Mouse (Mus musculus) embryonic facial prominence, embryonic 14.5 days (tissue): ENCODE results near the gene Frem2. TPM values are rescaled to one million over a fixed set of nuclear protein-coding genes. Genes with fewer than 3 reads are reported as not detected.

Experiments used
- ATAC-seq: fragments of 200-750 bp; cut with Nextera tagmentation; 2 replicates; pipeline ENCODE4 v1.8.0; 2017; ENCODE audit warnings: low read depth, moderate number of reproducible peaks, moderate TSS enrichment
- DNase-seq: peaks from one replicate; pipeline ENCODE4 v3.0.0-alpha.2; 2015; ENCODE audit warnings: low spot score
- H3K27ac ChIP-seq: fragments of 300-500 bp; sonication (generic); replicated peaks from 2 replicates; pipeline ENCODE4 v1.5.1; 2014; ENCODE audit warnings: low read depth, mild to moderate bottlenecking, low read length, moderate library complexity
- H3K27me3 ChIP-seq: fragments of 300-500 bp; sonication (generic); replicated peaks from 2 replicates; pipeline ENCODE4 v1.6.1; 2014; ENCODE audit warnings: low read length; ENCODE audit not compliant: control insufficient read depth, insufficient read depth
- H3K36me3 ChIP-seq: fragments of 300-500 bp; sonication (generic); 2 replicates; pipeline ENCODE4 v1.6.1; 2014; ENCODE audit warnings: low read length, mixed read lengths; ENCODE audit not compliant: control insufficient read depth, insufficient read depth
- H3K4me1 ChIP-seq: fragments of 300-500 bp; sonication (generic); 2 replicates; pipeline ENCODE4 v1.6.1; 2014; ENCODE audit warnings: antibody characterized with exemption, low read length; ENCODE audit not compliant: control insufficient read depth, insufficient read depth
- H3K4me2 ChIP-seq: fragments of 300-500 bp; sonication (generic); 2 replicates; pipeline ENCODE4 v1.6.1; 2014; ENCODE audit warnings: low read depth, mild to moderate bottlenecking, low read length, moderate library complexity, mixed read lengths
- H3K4me3 ChIP-seq: fragments of 300-500 bp; sonication (generic); 2 replicates; pipeline ENCODE4 v1.5.1; 2014; ENCODE audit warnings: low read depth, mild to moderate bottlenecking, low read length
- H3K9ac ChIP-seq: fragments of 300-500 bp; sonication (generic); 2 replicates; pipeline ENCODE4 v1.6.1; 2014; ENCODE audit warnings: low read depth, mild to moderate bottlenecking, low read length, moderate library complexity, mixed read lengths
- H3K9me3 ChIP-seq: fragments of 300-500 bp; sonication (generic); 2 replicates; pipeline ENCODE4 v1.6.1; 2016; ENCODE audit warnings: low read length; ENCODE audit not compliant: control insufficient read depth
- WGBS: fragments of 180-500 bp; shearing (Covaris S2); extraction: QIAGEN DNeasy Blood & Tissue Kit; methylation state at CpG from one replicate; pipeline ENCODE4 v1.1.7; 2014; 5-methylcytosine and 5-hydroxymethylcytosine counted together
- polyA plus RNA-seq: library from polyadenylated mRNA; unstranded; fragments of >200 nt; fragmentation: Nextera tagmentation; extraction: Ambion mirVana; gene quantifications from 2 replicates; pipeline ENCODE4 v1.2.1, GENCODE M21; 2014

The Frem2 gene
- polyA plus RNA-seq, 1 experiment from 2014 or later: 10.6 TPM

DNA sequence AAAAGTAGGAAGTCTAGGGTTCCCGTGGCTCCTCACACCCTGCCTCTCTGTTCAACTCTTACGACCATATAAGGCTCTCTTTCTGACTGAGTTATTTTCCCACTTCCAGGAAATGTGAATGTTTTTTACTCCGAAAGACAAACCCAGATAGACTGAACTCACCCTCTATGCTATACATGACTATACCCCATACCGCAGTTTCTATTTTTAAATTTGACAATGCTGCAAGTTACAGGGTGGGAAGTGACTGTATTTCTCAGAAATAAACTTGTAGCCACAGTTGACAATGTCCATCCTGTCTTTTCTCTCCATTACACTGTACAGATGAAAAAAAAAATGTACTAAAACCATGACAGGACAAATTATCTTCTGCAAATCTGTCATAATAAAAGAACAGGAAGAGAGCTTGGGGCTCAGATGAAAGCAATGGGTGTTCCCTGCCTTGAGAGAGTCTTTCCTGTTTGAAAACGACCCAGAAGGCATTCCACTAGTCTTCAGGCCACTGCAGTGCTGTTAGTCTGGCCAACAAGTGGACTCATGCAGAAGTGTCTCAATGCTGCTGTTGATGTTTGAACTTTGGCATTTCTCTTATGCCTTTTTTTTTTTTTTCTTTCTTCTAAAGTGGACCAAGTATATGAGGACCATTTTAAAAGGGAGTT lies 76.4 kb downstream of the Frem2 start:
- Histone ChIP-seq H3K4me1 (no peaks in the 10 kb centered on the region), H3K27ac (no peak overlapping the region), H3K4me2 (no peak overlapping the region), H3K27me3 (no peaks in the 10 kb centered on the region), H3K9me3 (no peaks in the 10 kb centered on the region), H3K4me3 (no peak overlapping the region), H3K9ac (no peak overlapping the region), H3K36me3 (no peaks in the 10 kb centered on the region)
- 61% methylated on average over 5 of the region's 5 CpGs for WGBS
- no peak for DNase-seq
- ATAC-seq: no peak

DNA sequence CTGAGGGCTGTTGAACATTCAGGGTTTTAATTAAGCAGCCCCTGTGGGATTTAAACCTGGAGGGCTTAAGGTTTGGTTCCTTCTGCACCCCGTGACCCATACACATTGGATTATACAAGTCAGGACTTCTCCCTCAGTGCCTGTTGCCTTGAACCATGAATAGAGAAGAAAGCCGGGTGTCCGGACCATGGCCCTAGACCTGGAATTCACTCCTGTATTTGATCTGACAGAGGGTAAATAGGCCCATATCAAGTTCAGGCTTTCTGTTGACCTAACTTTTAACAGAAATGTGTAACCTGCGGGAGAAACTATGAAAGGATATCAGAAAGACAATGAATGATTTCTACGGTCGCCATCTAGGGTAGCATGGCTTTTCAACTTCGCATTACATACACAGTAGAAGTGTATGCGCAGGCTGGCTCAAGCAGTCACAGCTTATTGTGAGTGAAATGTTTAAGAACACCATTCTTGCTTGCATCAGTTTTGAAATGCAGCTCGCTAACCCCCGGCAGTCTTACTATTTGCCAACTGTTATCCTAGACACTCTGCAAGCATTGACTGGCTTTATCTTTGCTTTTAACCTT lies 77.9 kb downstream of the Frem2 start:
- DNase-seq (no peak), ATAC-seq (no peak; the same call in 1 of the 2 replicates)
- 73% methylated on average over 10 of the region's 10 CpGs for WGBS
- Histone ChIP-seq H3K9ac (no peak overlapping the region), H3K4me1 (no peaks in the 10 kb centered on the region), H3K9me3 (no peaks in the 10 kb centered on the region), H3K27ac (no peak overlapping the region), H3K27me3 (no peaks in the 10 kb centered on the region), H3K4me2 (no peak overlapping the region), H3K4me3 (no peak overlapping the region), H3K36me3 (no peaks in the 10 kb centered on the region)

DNA sequence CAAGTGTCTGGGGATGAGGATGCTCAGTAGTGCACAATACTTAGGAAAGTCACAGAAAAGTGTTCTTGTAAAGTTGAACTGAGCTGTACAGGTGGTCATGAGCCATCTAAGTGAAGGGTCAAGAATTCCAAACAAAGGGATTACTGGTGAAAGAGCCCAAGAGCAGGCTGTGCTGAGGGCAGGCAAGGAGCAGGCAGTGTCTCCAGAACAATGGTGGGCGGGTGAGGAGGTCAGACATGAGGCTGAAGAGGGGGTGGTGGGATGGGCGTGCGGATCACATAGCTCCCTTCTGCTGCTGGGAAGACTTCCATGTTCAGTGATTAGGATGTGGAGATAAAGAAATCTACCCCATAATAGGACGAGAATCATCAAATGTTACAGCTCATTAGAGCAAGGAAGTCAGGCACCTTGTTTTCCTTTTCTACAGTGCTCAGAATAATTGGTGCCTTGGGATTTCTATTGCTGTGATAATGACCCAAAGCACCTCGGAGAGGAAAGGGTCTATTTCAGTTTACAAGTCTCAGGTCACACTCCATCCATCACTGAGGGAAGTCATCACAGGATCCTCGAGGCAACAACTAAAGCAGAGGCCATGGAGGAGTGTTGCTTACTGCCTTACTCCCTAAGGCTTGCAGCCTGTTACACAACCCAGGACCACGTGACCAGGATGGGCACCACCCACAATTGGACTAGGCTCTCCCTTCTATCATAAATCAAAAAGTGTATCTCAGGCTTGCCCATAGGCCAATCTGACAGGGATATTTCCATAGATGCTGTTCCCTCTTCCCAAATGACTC lies 80.6 kb downstream of the Frem2 start:
- Histone ChIP-seq H3K9me3 (no peaks in the 10 kb centered on the region), H3K27ac (no peak overlapping the region), H3K9ac (no peak overlapping the region), H3K4me1 (no peaks in the 10 kb centered on the region), H3K27me3 (no peaks in the 10 kb centered on the region), H3K4me2 (no peak overlapping the region), H3K36me3 (no peaks in the 10 kb centered on the region), H3K4me3 (no peak overlapping the region)
- peak; percentile 82 for ATAC-seq
- DNase-seq: no peak
- WGBS: 61% methylated on average over 7 of the region's 7 CpGs

DNA sequence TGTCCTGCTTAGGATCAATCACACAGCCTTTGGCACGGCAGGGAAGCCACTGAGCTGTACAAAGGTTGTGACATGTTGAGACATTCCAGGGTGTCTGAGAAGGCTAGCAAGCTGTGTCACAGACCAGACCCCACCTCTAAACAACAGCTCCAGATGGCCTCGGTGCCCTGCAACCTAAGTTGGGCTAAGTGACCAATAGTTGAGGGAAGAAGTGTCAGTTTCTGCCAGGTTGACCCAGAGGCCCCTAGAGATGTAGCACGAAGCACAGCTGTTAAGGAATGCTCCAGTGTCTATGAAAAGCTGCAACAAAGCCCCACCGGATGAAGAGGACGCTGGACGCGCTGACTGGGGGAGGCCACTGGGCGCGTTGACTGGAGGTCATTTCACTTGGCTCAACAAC lies 83.0 kb downstream of the Frem2 start:
- Histone ChIP-seq H3K27me3 (no peaks in the 10 kb centered on the region), H3K27ac (no peak overlapping the region), H3K4me2 (no peak overlapping the region), H3K9me3 (no peaks in the 10 kb centered on the region), H3K4me3 (no peak overlapping the region), H3K9ac (no peak overlapping the region), H3K4me1 (no peaks in the 10 kb centered on the region), H3K36me3 (no peaks in the 10 kb centered on the region)
- 73% methylated on average over 9 of the region's 9 CpGs for WGBS
- DNase-seq (no peak), ATAC-seq (no peak)

DNA sequence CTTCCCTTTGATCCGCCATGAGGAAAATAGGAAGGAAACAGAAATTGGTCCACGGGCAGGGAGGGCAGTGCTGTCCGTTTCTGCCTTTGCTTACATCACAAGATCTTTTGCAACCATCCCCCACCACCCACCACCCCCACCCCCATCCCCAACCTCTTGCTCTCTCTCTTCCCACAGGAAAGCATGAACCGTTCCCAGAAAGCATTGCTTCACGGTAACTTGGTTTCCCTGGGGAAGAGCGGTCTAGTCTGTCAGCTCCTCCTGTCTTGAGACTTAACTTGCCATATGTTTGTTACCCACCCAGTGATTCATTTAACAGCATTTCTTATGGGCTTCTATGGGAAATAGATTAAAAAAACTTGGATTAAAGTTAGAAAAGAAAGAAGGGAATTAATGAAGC lies 85.5 kb downstream of the Frem2 start:
- no peaks in the 10 kb centered on the region for H3K27me3 ChIP-seq
- H3K9ac ChIP-seq: no peak overlapping the region
- no peaks in the 10 kb centered on the region for H3K9me3 ChIP-seq
- DNase-seq (no peak), ATAC-seq (no peak)
- no peak overlapping the region for H3K27ac ChIP-seq
- H3K4me2 ChIP-seq: no peak overlapping the region
- no peaks in the 10 kb centered on the region for H3K36me3 ChIP-seq
- H3K4me3 ChIP-seq: no peak overlapping the region
- 61% methylated on average over 6 of the region's 6 CpGs for WGBS
- H3K4me1 ChIP-seq: no peaks in the 10 kb centered on the region

DNA sequence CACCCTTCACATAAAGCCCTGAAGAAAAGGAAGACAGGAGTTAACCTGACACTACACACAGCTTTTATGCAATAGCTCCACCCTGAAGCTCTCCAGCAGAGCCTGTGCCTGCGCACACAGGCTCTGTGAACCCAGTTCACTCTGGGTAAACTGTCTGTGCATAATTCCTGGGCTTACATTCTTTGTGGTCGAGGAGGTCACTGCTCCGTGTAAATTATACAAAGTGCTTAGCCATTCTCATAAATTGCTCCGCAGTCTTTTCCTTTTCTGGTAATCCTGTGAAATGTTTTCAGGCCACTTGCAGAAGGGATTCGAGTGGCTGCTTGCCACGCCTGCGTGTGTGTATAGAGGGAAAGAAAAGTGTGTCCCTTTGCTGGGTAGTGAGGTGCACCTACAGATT lies 92.6 kb downstream of the Frem2 start:
- H3K4me1 ChIP-seq: 0 out of 2 replicates have a peak, but pooled peaks cover 7% of the 10 kb centered on the region
- no peaks in the 10 kb centered on the region for H3K36me3 ChIP-seq
- 44% methylated on average over 7 of the region's 7 CpGs for WGBS
- H3K9me3 ChIP-seq: no peaks in the 10 kb centered on the region
- DNase-seq (peak; percentile 65), ATAC-seq (peak; percentile 61; the same call in 1 of the 2 replicates)
- no peaks in the 10 kb centered on the region for H3K27me3 ChIP-seq
- H3K4me3 ChIP-seq: no peak overlapping the region
- no peak overlapping the region for H3K27ac ChIP-seq
- no peak overlapping the region for H3K4me2 ChIP-seq
- H3K9ac ChIP-seq: no peak overlapping the region

DNA sequence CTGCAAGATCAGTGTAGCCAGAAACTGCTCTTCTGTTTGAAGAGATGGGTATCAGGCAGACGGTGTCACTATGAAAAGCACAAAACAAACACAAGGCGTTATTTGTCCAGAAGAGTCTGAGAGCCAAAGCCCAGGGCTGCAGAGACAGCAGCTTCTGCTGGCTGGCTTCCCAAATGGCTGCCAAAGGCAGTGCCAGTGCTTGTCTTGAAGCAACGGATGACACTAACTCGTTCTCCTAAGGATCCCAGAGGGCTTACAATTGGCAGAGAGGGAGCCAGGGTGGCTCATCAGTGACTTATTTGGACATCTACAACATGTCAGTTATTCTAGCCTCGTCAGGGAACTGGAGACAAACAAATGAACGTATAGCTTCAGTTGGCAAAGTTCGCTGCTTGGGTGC lies 93.4 kb downstream of the Frem2 start:
- Histone ChIP-seq H3K36me3 (no peaks in the 10 kb centered on the region), H3K4me2 (no peak overlapping the region), H3K9ac (no peak overlapping the region), H3K27me3 (no peaks in the 10 kb centered on the region), H3K9me3 (no peaks in the 10 kb centered on the region), H3K4me1 (0 out of 2 replicates have a peak, but pooled peaks cover 7% of the 10 kb centered on the region), H3K27ac (no peak overlapping the region), H3K4me3 (no peak overlapping the region)
- DNase-seq (no peak), ATAC-seq (no peak)
- 39% methylated on average over 7 of the region's 7 CpGs for WGBS

DNA sequence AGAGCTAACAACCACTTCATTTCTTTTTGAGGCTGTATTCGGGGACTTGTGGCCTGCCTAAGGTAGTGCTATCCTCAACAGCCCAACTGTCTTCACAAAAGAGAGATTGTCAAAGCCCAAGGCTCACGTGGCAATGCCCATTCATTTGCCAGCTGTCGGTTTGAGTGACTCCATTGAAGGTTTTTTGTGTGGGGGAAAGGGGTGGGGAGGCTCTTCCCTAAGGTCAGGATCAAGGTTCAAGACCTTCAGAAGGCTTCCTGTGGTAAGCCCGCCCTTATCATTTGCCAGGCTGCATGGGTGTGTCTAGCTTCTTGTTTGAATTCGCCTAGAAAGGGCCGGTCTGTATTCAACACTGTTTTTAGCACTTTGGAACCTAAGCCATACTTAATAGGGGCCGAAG lies 95.3 kb downstream of the Frem2 start:
- Histone ChIP-seq H3K4me1 (0 out of 2 replicates have a peak, but pooled peaks cover 7% of the 10 kb centered on the region), H3K36me3 (no peaks in the 10 kb centered on the region), H3K9ac (no peak overlapping the region), H3K27ac (no peak overlapping the region), H3K9me3 (no peaks in the 10 kb centered on the region), H3K27me3 (no peaks in the 10 kb centered on the region), H3K4me2 (no peak overlapping the region), H3K4me3 (no peak overlapping the region)
- ATAC-seq (no peak), DNase-seq (no peak)
- 60% methylated on average over 7 of the region's 7 CpGs for WGBS
